19 mouse cellular contexts compared by ENCODE assay signal in the genomic region with DNA sequence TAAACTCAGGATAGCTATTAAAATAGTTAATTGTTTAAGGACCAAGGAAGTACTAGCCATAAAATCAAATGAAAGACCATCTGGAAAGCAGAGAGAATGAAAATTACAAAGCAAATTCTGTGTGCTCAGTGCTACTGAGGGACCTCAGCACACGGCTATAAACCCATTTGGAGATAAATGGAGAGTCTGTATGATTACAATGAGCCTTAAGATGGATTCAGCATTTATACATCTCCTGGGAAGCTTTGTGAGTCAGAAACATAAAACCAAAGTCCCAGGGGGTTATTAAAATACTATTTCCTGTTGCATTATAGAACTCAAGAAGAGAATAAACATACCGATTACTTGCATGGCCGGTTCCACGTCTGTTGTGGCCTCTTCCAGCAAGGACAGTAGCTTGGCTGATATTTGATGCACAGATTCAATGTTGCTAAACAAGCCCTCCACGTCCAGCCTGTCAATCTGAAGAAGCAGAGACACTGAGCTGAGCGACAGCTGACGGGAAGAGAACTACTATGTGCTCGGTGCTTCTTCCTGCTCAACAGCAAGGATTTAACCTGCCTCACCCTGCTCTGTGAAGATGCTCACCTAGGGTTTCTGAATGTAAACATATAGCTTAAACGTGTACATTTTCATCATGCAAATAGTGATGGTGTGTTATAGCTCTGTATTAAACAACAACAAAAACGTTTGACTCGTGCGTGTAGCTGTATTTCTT. TPM values are rescaled to one million over a fixed set of nuclear protein-coding genes. Genes with fewer than 3 reads are reported as not detected.
"Had no signal": no experiment of that assay in that cellular context is flagged by ENCODE, and none has a peak within 500 bp of the region (broad histone marks: within the 10 kb centered on the region; RNA-seq: fewer than 3 reads in every experiment).

No protein-coding gene starts in this region.

- ATAC-seq: inflammation-experienced regulatory T-cells, adult 6 months; midbrain, embryonic 13.5 days had no signal

- H3K9me3 ChIP-seq: limb, embryonic 13.5 days; midbrain, embryonic 13.5 days; stomach, embryonic 15.5 days had no signal

- H3K4me3 ChIP-seq: limb, embryonic 13.5 days; midbrain, embryonic 13.5 days; stomach, embryonic 15.5 days had no signal

- H3K27ac ChIP-seq: limb, embryonic 13.5 days; liver, embryonic 14.5 days; midbrain, embryonic 13.5 days; stomach, embryonic 15.5 days had no signal

- H3K36me3 ChIP-seq: limb, embryonic 13.5 days; midbrain, embryonic 13.5 days; stomach, embryonic 15.5 days had no signal

- H3K4me2 ChIP-seq: limb, embryonic 13.5 days; midbrain, embryonic 13.5 days; stomach, embryonic 15.5 days had no signal

- H3K9ac ChIP-seq: limb, embryonic 13.5 days; liver, embryonic 14.5 days; midbrain, embryonic 13.5 days; stomach, embryonic 15.5 days had no signal

- H3K27me3 ChIP-seq: limb, embryonic 13.5 days; midbrain, embryonic 13.5 days; stomach, embryonic 15.5 days had no signal

- H3K4me1 ChIP-seq: midbrain, embryonic 13.5 days; stomach, embryonic 15.5 days had no signal

- DNase-seq: kidney, adult 8-10 months; kidney, postnatal 25 days; left cerebral cortex, postnatal 4 days; lung, adult 18-20 months; lung, postnatal 36 days; spleen, adult 18-20 months; thymus, adult 2 months; thymus, postnatal 25 days had no signal

RNA-seq across cellular contexts. Expression of a gene that starts 58.6 kb away (rescaled TPM):
- total RNA-seq: layer of hippocampus, adult 18-20 months; megakaryocyte progenitor cell, adult 5-6 weeks had no signal
- polyA plus RNA-seq: liver, adult 2 months; neural tube, embryonic 11.5 days; testis, adult 2 months; urinary bladder, adult 2 months had no signal
